Mouse (Mus musculus) kidney, embryonic 16.5 days (tissue): ENCODE measurements at regions not wholly inside any gene's neighbourhood (a gene's known extent, or its start where the extent isn't known, plus 50 kb on each side); places are given as distances from the start of the nearest gene placed in this dataset.
A peak's percentile ranks its signal among the peaks of the same experiment; 100 is the strongest.

Source experiments
- ATAC-seq: fragments of 200-750 bp; cut with Nextera tagmentation; 2 replicates; pipeline ENCODE4 v1.8.0; 2017; ENCODE audit warnings: moderate TSS enrichment; ENCODE audit not compliant: low FRiP score, low TSS enrichment
- H3K27ac ChIP-seq: fragments of 300-500 bp; sonication (generic); 2 replicates; pipeline ENCODE4 v1.5.1; 2014; ENCODE audit warnings: low read length
- H3K27me3 ChIP-seq: fragments of 300-500 bp; sonication (generic); 2 replicates; pipeline ENCODE4 v1.6.1; 2014; ENCODE audit warnings: low read length, control low read depth, mixed read lengths; ENCODE audit not compliant: insufficient read depth
- H3K36me3 ChIP-seq: fragments of 300-500 bp; sonication (generic); 2 replicates; pipeline ENCODE4 v1.6.1; 2014; ENCODE audit warnings: low read length, control low read depth, mixed read lengths; ENCODE audit not compliant: insufficient read depth
- H3K4me1 ChIP-seq: fragments of 300-500 bp; sonication (generic); 2 replicates; pipeline ENCODE4 v1.6.1; 2014; ENCODE audit warnings: low read length, control low read depth, mixed read lengths; ENCODE audit not compliant: insufficient read depth
- H3K4me2 ChIP-seq: fragments of 300-500 bp; sonication (generic); replicated peaks from 2 replicates; pipeline ENCODE4 v1.6.1; 2014; ENCODE audit warnings: low read depth, low read length
- H3K4me3 ChIP-seq: fragments of 300-500 bp; sonication (generic); 2 replicates; pipeline ENCODE4 v1.5.1; 2014; ENCODE audit warnings: mild to moderate bottlenecking, low read length
- H3K9ac ChIP-seq: fragments of 300-500 bp; sonication (generic); replicated peaks from 2 replicates; pipeline ENCODE4 v1.6.1; 2014; ENCODE audit warnings: low read length
- H3K9me3 ChIP-seq: fragments of 300-500 bp; sonication (generic); 2 replicates; pipeline ENCODE4 v1.6.1; 2016; ENCODE audit warnings: low read length, control low read depth
- WGBS: fragments of 180-500 bp; shearing (Covaris S2); extraction: QIAGEN DNeasy Blood & Tissue Kit; methylation state at CpG from one replicate; pipeline ENCODE4 v1.1.7; 2014; 5-methylcytosine and 5-hydroxymethylcytosine counted together

GRCm38 (mm10) chr5:111805150-111805549, 71.4 kb downstream of the Gm26897 start:
- 38% methylated on average over 7 of the region's 7 CpGs for WGBS
- H3K36me3 ChIP-seq = no peaks in the 10 kb centered on the region
- no peak overlapping the region for H3K4me2 ChIP-seq
- no peak for ATAC-seq
- H3K4me3 ChIP-seq = no peak overlapping the region
- H3K9me3 ChIP-seq = no peaks in the 10 kb centered on the region
- no peak overlapping the region for H3K9ac ChIP-seq
- H3K27me3 ChIP-seq = no peaks in the 10 kb centered on the region
- H3K4me1 ChIP-seq = peaks cover 30% of the 10 kb centered on the region
- H3K27ac ChIP-seq = no peak overlapping the region

- Histone ChIP-seq H3K9me3 (no peaks in the 10 kb centered on the region), H3K27me3 (no peaks in the 10 kb centered on the region), H3K27ac (no peak overlapping the region), H3K4me2 (no peak overlapping the region; the same call in 1 of the 2 replicates), H3K4me1 (peaks cover 25% of the 10 kb centered on the region), H3K36me3 (no peaks in the 10 kb centered on the region), H3K9ac (no peak overlapping the region), H3K4me3 (no peak overlapping the region)
- WGBS = 10% methylated on average over 17 of the region's 17 CpGs
- peak; percentile 36 for ATAC-seq
Observed at GRCm38 (mm10) chr5:111805761-111806191, 72.1 kb downstream of the Gm26897 start.

DNA sequence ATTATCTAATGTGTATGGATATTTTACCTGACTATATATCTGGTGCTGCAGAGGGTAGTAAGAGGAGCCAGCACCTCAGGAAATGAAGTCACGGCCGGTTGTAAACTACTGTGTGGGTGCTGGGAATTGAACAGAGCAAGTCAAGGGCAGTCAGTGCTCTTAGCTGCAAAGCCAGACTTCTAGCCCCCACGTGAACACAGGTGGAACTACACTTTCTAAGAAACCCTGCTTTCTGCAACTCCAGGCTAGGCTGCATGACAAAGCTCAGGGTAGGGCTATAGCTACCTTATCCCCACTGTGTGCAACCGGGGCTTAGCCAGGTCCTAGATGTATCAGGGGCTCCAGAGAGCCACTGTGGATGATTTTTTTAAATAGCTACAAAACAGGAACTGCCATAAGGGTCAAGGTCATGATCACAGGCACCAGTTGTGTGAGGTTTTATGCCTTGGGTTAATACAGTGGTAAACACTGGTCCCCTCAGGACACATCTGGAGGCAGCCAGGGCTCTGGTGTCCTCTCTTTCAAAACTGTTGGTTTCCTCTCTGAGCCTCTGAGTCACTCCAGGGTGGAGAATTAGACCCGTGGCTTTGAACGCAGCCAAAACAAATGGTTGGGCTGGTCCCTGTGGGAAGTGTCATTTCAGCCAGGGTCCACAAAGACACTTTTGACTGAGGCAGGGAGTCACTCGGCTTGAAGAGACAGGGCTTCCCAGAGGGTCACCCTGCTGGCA, 76.5 kb downstream of the Gm26897 start:
- H3K9me3 ChIP-seq = no peaks in the 10 kb centered on the region
- no peak for ATAC-seq
- no peak overlapping the region for H3K9ac ChIP-seq
- H3K27me3 ChIP-seq = no peaks in the 10 kb centered on the region
- H3K27ac ChIP-seq = no peak overlapping the region
- H3K4me3 ChIP-seq = no peak overlapping the region
- no peak overlapping the region for H3K4me2 ChIP-seq
- H3K36me3 ChIP-seq = no peaks in the 10 kb centered on the region
- 27% methylated on average over 7 of the region's 7 CpGs for WGBS
- peaks cover 21% of the 10 kb centered on the region for H3K4me1 ChIP-seq

GRCm38 (mm10) chr5:111812581-111812980, 78.9 kb downstream of the Gm26897 start:
- peaks cover 7% of the 10 kb centered on the region; the same call in 1 of the 2 replicates for H3K4me1 ChIP-seq
- no peaks in the 10 kb centered on the region for H3K9me3 ChIP-seq
- WGBS = 37% methylated on average over 7 of the region's 7 CpGs
- H3K9ac ChIP-seq = no peak overlapping the region
- H3K36me3 ChIP-seq = no peaks in the 10 kb centered on the region
- no peak overlapping the region for H3K4me2 ChIP-seq
- peaks cover 3% of the 10 kb centered on the region; the same call in 1 of the 2 replicates for H3K27me3 ChIP-seq
- no peak; the same call in 1 of the 2 replicates for ATAC-seq
- H3K27ac ChIP-seq = no peak overlapping the region
- H3K4me3 ChIP-seq = no peak overlapping the region

- 0 out of 2 replicates have a peak, but pooled peaks cover 2% of the 10 kb centered on the region for H3K4me1 ChIP-seq
- H3K27me3 ChIP-seq = peaks cover 3% of the 10 kb centered on the region; the same call in 1 of the 2 replicates
- no peak for ATAC-seq
- H3K4me2 ChIP-seq = no peak overlapping the region
- H3K9ac ChIP-seq = no peak overlapping the region
- H3K4me3 ChIP-seq = no peak overlapping the region
- no peaks in the 10 kb centered on the region for H3K36me3 ChIP-seq
- no peaks in the 10 kb centered on the region for H3K9me3 ChIP-seq
- 66% methylated on average over 6 of the region's 6 CpGs for WGBS
- no peak overlapping the region for H3K27ac ChIP-seq
Observed at GRCm38 (mm10) chr5:111813090-111813753, 79.5 kb downstream of the Gm26897 start.

DNA sequence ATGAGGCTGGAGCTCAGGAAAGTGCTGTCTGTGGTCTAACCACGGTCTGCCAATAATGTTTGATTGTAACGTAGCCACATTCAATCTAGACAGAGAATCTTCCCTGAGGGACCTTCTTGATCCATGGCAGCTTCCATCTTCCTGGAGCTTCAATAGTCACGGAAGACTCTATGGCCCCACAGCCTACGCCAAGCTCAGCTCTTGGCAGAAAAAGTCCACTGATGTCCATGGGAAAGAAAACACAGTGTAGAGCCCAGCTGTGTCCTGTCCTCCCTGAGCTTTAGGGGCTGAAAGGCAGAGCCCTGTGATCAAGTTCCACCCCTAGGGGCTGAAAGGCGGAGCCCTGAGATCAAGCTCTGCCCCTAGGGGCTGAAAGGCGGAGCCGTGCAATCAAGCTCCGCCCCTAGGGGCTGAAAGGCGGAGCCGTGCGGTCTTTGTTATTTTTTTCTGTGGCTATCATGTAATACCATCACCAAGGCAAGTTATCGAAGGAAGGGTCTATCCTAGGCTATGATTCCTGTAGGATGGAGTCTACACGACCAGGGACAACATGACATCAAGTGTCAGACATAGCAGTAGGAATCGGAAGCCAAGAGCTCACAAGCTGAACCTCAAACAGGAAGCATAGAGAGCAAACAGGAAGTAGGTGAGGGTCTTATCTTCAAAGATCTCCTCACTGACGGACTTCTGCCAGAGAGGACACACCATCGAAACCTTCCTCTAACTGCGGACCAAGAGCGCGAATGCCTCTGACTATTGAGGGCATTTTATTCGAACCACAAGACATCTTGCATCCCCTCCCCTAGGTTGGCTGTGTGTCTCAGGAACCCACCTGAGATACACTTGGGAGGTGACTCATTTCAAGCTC, 81.4 kb downstream of the Gm26897 start:
- H3K9me3 ChIP-seq = no peaks in the 10 kb centered on the region
- peaks cover 3% of the 10 kb centered on the region; the same call in 1 of the 2 replicates for H3K27me3 ChIP-seq
- no peaks in the 10 kb centered on the region for H3K36me3 ChIP-seq
- no peak overlapping the region for H3K27ac ChIP-seq
- 81% methylated on average over 20 of the region's 20 CpGs for WGBS
- no peak overlapping the region for H3K9ac ChIP-seq
- H3K4me2 ChIP-seq = no peak overlapping the region
- ATAC-seq = no peak
- H3K4me3 ChIP-seq = no peak overlapping the region
- H3K4me1 ChIP-seq = no peaks in the 10 kb centered on the region

DNA sequence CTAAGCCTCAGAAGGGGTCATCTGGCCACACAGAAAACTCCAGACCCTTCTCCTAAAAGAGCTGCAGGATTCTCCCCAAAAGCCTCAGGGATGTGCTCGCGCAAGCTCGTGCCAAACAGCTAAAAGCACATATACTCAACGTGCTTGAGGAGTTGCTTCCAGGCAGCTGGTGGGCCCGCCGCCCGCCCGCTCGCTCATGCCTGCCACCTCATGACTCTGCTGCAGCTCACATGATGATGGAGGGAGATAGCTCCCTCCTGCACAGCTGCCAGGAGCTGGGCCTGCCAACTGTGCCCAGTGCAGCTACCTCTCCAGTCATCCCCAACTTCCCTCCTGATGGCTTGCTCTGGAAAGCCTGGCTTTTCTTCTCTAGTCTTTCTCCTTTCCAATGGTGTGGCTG, 87.2 kb downstream of the Gm26897 start:
- no peaks in the 10 kb centered on the region for H3K9me3 ChIP-seq
- peaks cover 3% of the 10 kb centered on the region; the same call in 1 of the 2 replicates for H3K27me3 ChIP-seq
- peaks cover 13% of the 10 kb centered on the region for H3K4me1 ChIP-seq
- no peak overlapping the region for H3K4me3 ChIP-seq
- no peak overlapping the region for H3K27ac ChIP-seq
- no peak overlapping the region for H3K4me2 ChIP-seq
- no peaks in the 10 kb centered on the region for H3K36me3 ChIP-seq
- ATAC-seq = no peak
- H3K9ac ChIP-seq = no peak overlapping the region
- WGBS = 80% methylated on average over 9 of the region's 9 CpGs

DNA sequence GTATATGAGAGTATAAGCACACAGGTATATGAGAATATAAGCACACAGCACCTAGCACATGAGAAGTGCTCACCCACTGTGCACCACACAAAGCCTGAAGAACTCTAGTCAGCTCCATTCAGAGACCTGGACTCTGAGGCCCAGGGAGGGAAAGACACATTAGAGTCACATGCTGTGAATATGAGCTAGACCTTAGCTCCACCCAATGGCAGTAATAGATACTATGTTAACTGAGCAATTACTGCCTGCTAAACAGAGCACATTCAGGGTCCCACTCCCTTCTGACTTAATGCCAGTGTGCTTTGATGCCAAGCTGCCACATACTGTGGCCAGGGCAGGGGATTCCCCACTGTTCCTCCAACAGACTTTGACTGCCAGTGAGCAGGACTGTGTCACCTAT, 89.2 kb downstream of the Gm26897 start:
- H3K9ac ChIP-seq = no peak overlapping the region
- H3K4me3 ChIP-seq = no peak overlapping the region
- H3K36me3 ChIP-seq = no peaks in the 10 kb centered on the region
- no peaks in the 10 kb centered on the region for H3K27me3 ChIP-seq
- no peaks in the 10 kb centered on the region for H3K9me3 ChIP-seq
- no peak for ATAC-seq
- H3K4me2 ChIP-seq = no peak overlapping the region
- H3K4me1 ChIP-seq = peaks cover 13% of the 10 kb centered on the region
- no peak overlapping the region for H3K27ac ChIP-seq

- Histone ChIP-seq H3K27me3 (no peaks in the 10 kb centered on the region), H3K4me3 (no peak overlapping the region), H3K4me2 (no peak overlapping the region), H3K9ac (no peak overlapping the region), H3K27ac (no peak overlapping the region), H3K36me3 (no peaks in the 10 kb centered on the region), H3K4me1 (peaks cover 13% of the 10 kb centered on the region), H3K9me3 (no peaks in the 10 kb centered on the region)
- peak; percentile 61; the same call in 1 of the 2 replicates for ATAC-seq
- WGBS = 28% methylated on average over 4 of the region's 4 CpGs
Observed at GRCm38 (mm10) chr5:111823420-111823819, 89.7 kb downstream of the Gm26897 start.
